Mouse (Mus musculus): ENCODE results near the gene Eif3l. TPM values are rescaled to one million over a fixed set of nuclear protein-coding genes. Genes with fewer than 3 reads are reported as not detected.
A peak's percentile ranks its signal among the peaks of the same experiment; 100 is the strongest.

The Eif3l gene
- polyA plus RNA-seq, 1 experiment from 2014 or later = 179 TPM

DNA sequence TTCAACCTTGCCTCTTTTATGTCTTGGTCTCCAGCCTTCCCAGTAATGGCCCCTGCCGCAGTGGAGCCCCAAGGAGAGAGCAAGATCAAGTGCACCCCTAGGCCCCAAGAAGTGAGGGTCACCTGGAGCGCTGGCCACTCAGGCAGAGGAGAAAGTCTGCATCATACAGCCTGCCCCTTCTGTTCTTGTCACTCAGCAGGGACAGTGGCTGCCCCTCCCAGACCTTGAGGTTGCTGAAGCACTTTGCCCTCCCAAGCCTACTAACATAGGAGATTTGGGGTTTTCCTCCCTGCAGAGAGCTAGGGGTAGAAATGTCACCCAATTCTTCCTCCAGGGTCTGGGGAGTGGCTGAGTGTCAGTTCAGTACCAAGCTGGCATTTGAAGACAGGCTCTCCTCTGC lies 22.6 kb upstream of the Eif3l start:
- H3K9me3 ChIP-seq = no peaks in the 10 kb centered on the region
- H3K4me3 ChIP-seq = no peak overlapping the region
- peaks cover 55% of the 10 kb centered on the region for H3K36me3 ChIP-seq
- no peak overlapping the region for H3K9ac ChIP-seq
- H3K4me1 ChIP-seq (replicated peaks) = peaks cover 10% of the 10 kb centered on the region
- H3K27ac ChIP-seq = no peak overlapping the region
- 92% methylated on average over 2 of the region's 2 CpGs for WGBS
- H3K27me3 ChIP-seq = 0 out of 2 replicates have a peak, but pooled peaks cover 8% of the 10 kb centered on the region
- H3K4me2 ChIP-seq = no peak overlapping the region
- ATAC-seq (ENCODE audit: low FRiP score) = no peak

DNA sequence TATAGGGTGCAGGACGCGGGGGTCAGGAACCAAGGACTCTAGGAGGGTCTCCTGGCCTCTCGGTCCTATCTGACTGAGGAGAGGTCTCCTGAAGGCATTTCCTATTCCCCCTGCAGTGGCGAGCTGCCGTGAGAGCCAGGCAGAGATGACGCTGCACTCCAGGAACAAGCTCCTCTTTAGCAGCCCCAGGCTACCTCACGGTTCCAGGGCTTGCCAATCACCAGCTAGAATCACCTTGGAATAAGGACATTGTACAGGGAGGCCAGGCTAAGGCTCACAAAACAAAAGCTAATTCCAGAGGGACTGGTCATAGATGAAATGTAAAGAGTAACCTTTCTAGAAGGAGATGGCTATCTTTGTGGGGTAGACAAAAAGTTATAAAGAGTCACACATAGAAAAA lies 18.4 kb upstream of the Eif3l start:
- Histone ChIP-seq H3K27ac (no peak overlapping the region), H3K4me1 (replicated peaks) (peaks cover 8% of the 10 kb centered on the region), H3K27me3 (no peaks in the 10 kb centered on the region), H3K9me3 (no peaks in the 10 kb centered on the region), H3K9ac (0 out of 2 replicates have a peak overlapping the region, but pooled peaks have one; percentile 13), H3K4me3 (no peak overlapping the region), H3K4me2 (no peak overlapping the region), H3K36me3 (peaks cover 91% of the 10 kb centered on the region)
- WGBS = 91% methylated on average over 7 of the region's 7 CpGs
- ATAC-seq (ENCODE audit: low FRiP score) = no peak

- 85% methylated on average over 6 of the region's 6 CpGs for WGBS
- Histone ChIP-seq H3K27ac (no peak overlapping the region), H3K4me1 (replicated peaks) (peaks cover 14% of the 10 kb centered on the region), H3K9ac (peak overlapping the region; percentile 20; the same call in 1 of the 2 replicates), H3K27me3 (no peaks in the 10 kb centered on the region), H3K9me3 (no peaks in the 10 kb centered on the region), H3K4me3 (no peak overlapping the region), H3K36me3 (peaks cover 81% of the 10 kb centered on the region), H3K4me2 (no peak overlapping the region)
- no peak for ATAC-seq (ENCODE audit: low FRiP score)
Measured at GRCm38 (mm10) chr15:79057850-79058249, 17.1 kb upstream of the Eif3l start.

GRCm38 (mm10) chr15:79060887-79061565 lies 14.0 kb upstream of the Eif3l start:
- 0 out of 2 replicates have a peak, but pooled peaks cover 4% of the 10 kb centered on the region for H3K27me3 ChIP-seq
- H3K4me1 ChIP-seq (replicated peaks) = peaks cover 18% of the 10 kb centered on the region
- no peak overlapping the region for H3K27ac ChIP-seq
- 87% methylated on average over 14 of the region's 14 CpGs for WGBS
- H3K4me3 ChIP-seq = peak overlapping the region; percentile 11; the same call in 1 of the 2 replicates
- no peaks in the 10 kb centered on the region for H3K9me3 ChIP-seq
- no peak for ATAC-seq (ENCODE audit: low FRiP score)
- H3K36me3 ChIP-seq = peaks cover 49% of the 10 kb centered on the region
- no peak overlapping the region for H3K9ac ChIP-seq
- H3K4me2 ChIP-seq = peak overlapping the region; percentile 84

DNA sequence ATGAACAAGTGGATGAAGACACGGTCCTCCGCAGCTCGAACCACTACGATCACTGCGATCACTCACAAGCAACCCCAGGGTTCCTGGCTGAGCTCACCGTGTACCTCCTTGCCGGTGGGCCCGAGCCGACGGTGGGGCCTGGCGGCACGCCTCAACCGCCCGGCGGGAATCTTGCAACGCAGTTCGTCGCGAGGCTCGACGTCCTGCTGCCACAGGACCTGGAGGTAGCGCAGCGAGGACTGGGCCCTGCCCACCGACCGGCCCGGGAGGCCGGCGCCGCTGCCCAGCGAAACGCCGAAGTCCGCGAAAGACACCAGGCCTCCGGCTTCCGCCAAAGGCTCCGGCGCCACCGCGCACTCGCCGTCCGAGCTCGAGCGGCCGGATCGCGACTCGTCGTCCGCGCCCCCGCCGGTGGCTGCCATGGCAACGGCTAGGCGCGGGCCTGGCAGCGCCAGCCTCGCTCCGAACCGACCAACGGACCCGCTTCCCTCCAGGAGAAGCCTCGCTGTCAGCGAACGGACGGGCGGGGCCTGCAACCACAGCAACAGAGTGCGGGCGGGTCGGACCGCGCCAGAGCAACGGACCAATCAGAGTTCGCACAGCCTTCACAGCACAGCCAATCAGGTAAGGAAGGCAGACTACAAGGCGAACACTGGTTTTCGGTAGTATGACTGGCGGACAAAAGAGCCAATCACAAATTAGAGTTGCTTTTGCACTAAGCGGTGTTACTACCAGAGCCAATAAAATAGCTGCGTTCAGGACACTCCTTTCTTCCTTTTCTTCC lies 12.4 kb upstream of the Eif3l start, which contains the start of gene Ankrd54:
Ankrd54 (minus strand) TSS at position 518 of the 784 bp plus-strand sequence.
- 0 out of 2 replicates have a peak, but pooled peaks cover 7% of the 10 kb centered on the region for H3K27me3 ChIP-seq
- peak within 1 kb of the TSS; percentile 75 for H3K27ac ChIP-seq
- WGBS = under 1% methylated on average over 80 of the region's 80 CpGs
- H3K4me1 ChIP-seq (replicated peaks) = peaks cover 22% of the 10 kb centered on the region
- peak within 1 kb of the TSS; percentile 84 for H3K9ac ChIP-seq
- peak; percentile 100 for ATAC-seq (ENCODE audit: low FRiP score)
- no peaks in the 10 kb centered on the region for H3K9me3 ChIP-seq
- H3K36me3 ChIP-seq = peaks cover 34% of the 10 kb centered on the region
- H3K4me2 ChIP-seq = peak within 1 kb of the TSS; percentile 84
- H3K4me3 ChIP-seq = peak within 1 kb of the TSS; percentile 71

GRCm38 (mm10) chr15:79063160-79063740 lies 11.7 kb upstream of the Eif3l start:
- Histone ChIP-seq H3K27ac (0 out of 2 replicates have a peak overlapping the region, but pooled peaks have one; percentile 13), H3K36me3 (peaks cover 27% of the 10 kb centered on the region), H3K9me3 (no peaks in the 10 kb centered on the region), H3K27me3 (peaks cover 13% of the 10 kb centered on the region; the same call in 1 of the 2 replicates), H3K4me1 (replicated peaks) (peaks cover 22% of the 10 kb centered on the region), H3K9ac (no peak overlapping the region), H3K4me3 (peak overlapping the region; percentile 28), H3K4me2 (peak overlapping the region; percentile 45)
- 10% methylated on average over 14 of the region's 14 CpGs for WGBS
- no peak for ATAC-seq (ENCODE audit: low FRiP score)

- Histone ChIP-seq H3K4me3 (no peak overlapping the region), H3K36me3 (peaks cover 7% of the 10 kb centered on the region), H3K9me3 (no peaks in the 10 kb centered on the region), H3K9ac (no peak overlapping the region), H3K4me2 (no peak overlapping the region), H3K27me3 (peaks cover 16% of the 10 kb centered on the region; the same call in 1 of the 2 replicates), H3K4me1 (replicated peaks) (peaks cover 22% of the 10 kb centered on the region), H3K27ac (no peak overlapping the region)
- 65% methylated on average over 8 of the region's 8 CpGs for WGBS
- ATAC-seq (ENCODE audit: low FRiP score) = no peak
Measured at GRCm38 (mm10) chr15:79065086-79065770, 9.8 kb upstream of the Eif3l start.

DNA sequence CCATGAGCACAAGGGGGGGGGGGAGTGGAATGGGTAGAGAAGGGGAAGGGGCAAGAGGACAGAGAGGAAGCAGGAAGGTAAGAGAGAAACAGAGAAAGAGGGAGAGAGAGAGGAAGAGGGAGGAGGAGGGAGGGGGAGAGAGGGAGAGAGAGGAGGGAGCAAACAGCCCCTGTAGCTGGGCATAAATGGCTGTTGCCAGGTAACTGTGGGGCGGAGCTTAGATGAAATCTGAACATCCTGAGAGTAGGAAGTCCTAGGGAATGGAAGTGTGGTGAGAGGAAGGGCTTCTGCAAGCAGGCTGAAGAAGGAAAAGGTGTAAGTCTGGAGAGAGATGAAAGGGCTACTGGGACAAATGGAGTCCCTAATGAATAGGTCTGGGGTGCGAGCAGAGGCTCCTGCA lies 8.7 kb upstream of the Eif3l start:
- H3K27ac ChIP-seq = no peak overlapping the region
- H3K27me3 ChIP-seq = peaks cover 16% of the 10 kb centered on the region; the same call in 1 of the 2 replicates
- no peaks in the 10 kb centered on the region for H3K9me3 ChIP-seq
- H3K4me2 ChIP-seq = no peak overlapping the region
- H3K4me3 ChIP-seq = no peak overlapping the region
- no peaks in the 10 kb centered on the region for H3K36me3 ChIP-seq
- no peak for ATAC-seq (ENCODE audit: low FRiP score)
- 57% methylated on average over 2 of the region's 2 CpGs for WGBS
- H3K9ac ChIP-seq = no peak overlapping the region
- peaks cover 17% of the 10 kb centered on the region for H3K4me1 ChIP-seq (replicated peaks)

DNA sequence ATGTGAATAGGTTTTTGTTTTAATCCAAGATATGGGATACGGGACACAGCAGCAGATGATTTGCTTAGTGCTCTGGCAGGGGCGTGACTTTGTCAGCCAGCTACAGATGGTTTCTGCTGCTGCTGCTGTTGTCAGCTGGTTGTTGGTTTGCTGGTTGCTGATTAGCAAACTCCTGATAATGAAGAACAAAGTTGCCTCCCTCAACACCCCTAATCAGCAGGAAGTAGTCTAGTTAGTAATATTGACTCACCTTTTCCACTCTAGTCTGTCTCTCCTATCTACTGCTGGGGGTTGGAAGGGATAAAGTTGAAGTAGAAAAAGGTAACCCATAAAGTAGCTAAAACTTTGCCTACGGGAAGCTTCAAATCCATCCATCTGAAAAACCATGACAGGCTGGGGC lies 7.3 kb upstream of the Eif3l start:
- no peak for ATAC-seq (ENCODE audit: low FRiP score)
- Histone ChIP-seq H3K4me2 (no peak overlapping the region), H3K36me3 (no peaks in the 10 kb centered on the region), H3K27ac (no peak overlapping the region), H3K9ac (no peak overlapping the region), H3K27me3 (peaks cover 16% of the 10 kb centered on the region; the same call in 1 of the 2 replicates), H3K4me1 (replicated peaks) (peaks cover 8% of the 10 kb centered on the region), H3K9me3 (no peaks in the 10 kb centered on the region), H3K4me3 (no peak overlapping the region)
- WGBS = 85% methylated on average over 3 of the region's 3 CpGs

DNA sequence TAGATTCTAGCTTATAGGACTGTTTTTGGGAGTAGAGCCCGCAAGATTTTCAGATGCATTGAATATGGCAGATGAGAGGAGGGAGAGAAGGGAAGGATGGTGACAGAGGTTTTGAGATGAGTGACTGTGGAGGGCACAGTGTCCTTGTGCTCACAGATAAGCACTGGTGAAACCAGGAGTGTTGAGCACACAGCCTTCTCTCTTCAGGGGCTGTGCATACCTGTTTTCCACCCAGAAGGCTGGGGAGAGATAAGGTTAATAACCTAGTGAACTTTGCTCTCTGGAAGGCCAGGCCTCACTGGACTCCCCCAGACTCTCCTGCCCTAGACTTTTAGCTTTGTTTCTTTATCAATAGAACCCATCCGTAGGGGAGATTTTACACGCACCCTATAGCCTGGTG lies 6.6 kb upstream of the Eif3l start:
- 82% methylated on average over 3 of the region's 3 CpGs for WGBS
- Histone ChIP-seq H3K36me3 (no peaks in the 10 kb centered on the region), H3K4me1 (replicated peaks) (peaks cover 6% of the 10 kb centered on the region), H3K27ac (no peak overlapping the region), H3K4me3 (no peak overlapping the region), H3K9ac (no peak overlapping the region), H3K9me3 (no peaks in the 10 kb centered on the region), H3K27me3 (peaks cover 16% of the 10 kb centered on the region; the same call in 1 of the 2 replicates), H3K4me2 (no peak overlapping the region)
- ATAC-seq (ENCODE audit: low FRiP score) = no peak

GRCm38 (mm10) chr15:79071117-79072039 lies 3.6 kb upstream of the Eif3l start:
- Histone ChIP-seq H3K36me3 (peaks cover under 1% of the 10 kb centered on the region; the same call in 1 of the 2 replicates), H3K27ac (no peak overlapping the region), H3K4me1 (replicated peaks) (peaks cover 20% of the 10 kb centered on the region), H3K4me3 (no peak overlapping the region), H3K9me3 (no peaks in the 10 kb centered on the region), H3K9ac (no peak overlapping the region), H3K4me2 (no peak overlapping the region), H3K27me3 (peaks cover 12% of the 10 kb centered on the region; the same call in 1 of the 2 replicates)
- WGBS = 68% methylated on average over 5 of the region's 5 CpGs
- ATAC-seq (ENCODE audit: low FRiP score) = no peak
